Mouse (Mus musculus) urinary bladder, postnatal 36 days (tissue): ENCODE results near the gene Gmcl1.
A peak's percentile ranks its signal among the peaks of the same experiment; 100 is the strongest.

Experiments used
- DNase-seq, 2 experiments: peaks; one replicate each; pipeline ENCODE4 v3.0.0; 2022; ENCODE audit warnings: low spot score in 2 of 2, mixed read lengths in 1 of 2

Gmcl1 gene

GRCm38 (mm10) chr6:86736313-86736712, 3.1 kb upstream of the Gmcl1 start:
- DNase-seq, result no peak

DNA sequence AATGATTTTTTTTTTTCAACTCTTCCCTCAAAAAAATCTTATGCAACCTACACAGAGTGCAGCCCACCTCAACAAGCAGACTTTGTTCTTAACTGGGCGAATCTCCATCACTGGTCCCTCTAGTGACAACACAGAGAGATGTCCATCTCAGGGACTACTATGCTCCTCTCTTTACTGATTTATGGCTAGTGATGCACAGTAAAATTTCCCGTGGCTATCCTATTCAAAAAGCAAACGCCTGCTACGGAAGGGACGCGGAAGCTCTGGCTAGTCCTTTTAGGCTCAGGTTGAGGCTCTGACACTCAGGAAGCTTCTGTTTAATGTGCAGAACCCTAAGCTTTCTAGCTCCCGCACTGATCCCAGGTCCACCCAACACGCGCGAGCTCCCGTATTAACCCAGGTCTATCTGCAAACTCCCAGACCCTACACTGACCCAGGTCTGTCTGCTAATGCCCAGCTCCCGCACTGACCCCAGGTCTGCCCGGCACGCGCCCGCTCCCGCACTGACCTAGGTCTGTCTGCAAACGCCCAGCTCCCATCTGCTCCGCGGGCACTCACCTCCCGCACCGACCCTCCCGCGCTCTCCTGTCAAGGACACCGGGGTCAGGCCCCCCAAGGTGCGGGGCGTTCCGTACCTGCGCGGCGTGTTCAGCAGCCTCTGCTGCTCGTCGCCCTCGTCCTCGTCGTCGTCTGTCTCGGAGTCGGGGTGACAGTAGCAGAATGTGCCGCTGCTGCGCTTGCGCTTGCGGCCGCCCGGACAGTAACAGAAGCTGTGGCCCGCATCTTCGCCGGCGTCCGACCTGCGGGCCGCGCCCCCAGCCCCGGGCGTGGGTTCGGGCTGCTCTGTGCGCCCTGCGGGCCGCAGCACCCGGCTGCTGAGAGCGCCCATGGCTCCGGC, 658 bp downstream of the Gmcl1 start:
- peak; percentile 20 to 35 for DNase-seq

GRCm38 (mm10) chr6:86728711-86729110, 4.5 kb downstream of the Gmcl1 start:
- DNase-seq, result no peak

- no peak for DNase-seq
These were observed 11.2 kb downstream of the Gmcl1 start for GRCm38 (mm10) chr6:86721977-86722376.

GRCm38 (mm10) chr6:86708072-86708774, 25.0 kb downstream of the Gmcl1 start:
- DNase-seq, result no peak

- no peak for DNase-seq
These were observed 30.6 kb downstream of the Gmcl1 start for GRCm38 (mm10) chr6:86702577-86702976.

DNA sequence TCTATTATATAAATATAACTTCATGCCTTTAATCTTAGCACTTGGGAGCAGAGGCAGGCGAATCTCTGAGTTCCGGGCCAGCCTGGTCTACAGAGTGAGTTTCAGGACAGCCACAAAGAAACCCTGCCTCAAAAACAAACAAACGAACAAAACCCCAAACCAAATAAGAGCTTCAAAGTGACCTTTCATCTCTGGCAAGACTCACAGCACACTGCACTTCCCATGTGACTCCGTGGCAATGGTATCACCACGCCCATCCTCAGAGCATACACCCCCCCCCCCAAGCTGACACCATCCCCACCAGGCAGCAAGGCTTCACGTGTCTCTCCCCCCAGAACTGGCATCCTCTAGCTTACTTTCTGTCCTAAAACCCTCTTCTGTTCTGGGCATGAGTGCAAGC, 35.3 kb downstream of the Gmcl1 start:
- no peak for DNase-seq

GRCm38 (mm10) chr6:86696213-86696612, 37.0 kb downstream of the Gmcl1 start:
- no peak for DNase-seq

GRCm38 (mm10) chr6:86694465-86694864, 38.7 kb downstream of the Gmcl1 start:
- peak; percentile 17 to 37 for DNase-seq

- DNase-seq, result no peak
These were observed 43.5 kb downstream of the Gmcl1 start for GRCm38 (mm10) chr6:86689671-86690070.

DNA sequence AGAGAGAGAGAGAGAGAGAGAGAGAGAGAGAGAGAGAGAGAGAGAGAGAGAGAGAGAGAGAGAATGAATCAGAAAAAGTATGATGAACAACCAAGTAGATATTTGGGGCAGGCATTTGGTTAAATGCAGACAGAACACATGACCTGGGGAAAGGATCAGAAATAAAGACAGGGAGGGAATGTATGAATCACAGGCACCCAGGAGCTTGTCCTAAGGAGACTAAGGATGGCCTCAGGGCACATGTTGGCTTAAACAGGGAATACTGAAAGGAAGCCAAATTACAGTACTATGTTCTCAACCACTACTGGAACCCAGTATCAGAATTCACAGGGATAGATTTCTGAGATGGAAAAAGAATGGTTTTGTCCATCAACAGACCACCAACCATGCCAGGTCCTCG, 46.2 kb downstream of the Gmcl1 start:
- DNase-seq, result no peak

DNA sequence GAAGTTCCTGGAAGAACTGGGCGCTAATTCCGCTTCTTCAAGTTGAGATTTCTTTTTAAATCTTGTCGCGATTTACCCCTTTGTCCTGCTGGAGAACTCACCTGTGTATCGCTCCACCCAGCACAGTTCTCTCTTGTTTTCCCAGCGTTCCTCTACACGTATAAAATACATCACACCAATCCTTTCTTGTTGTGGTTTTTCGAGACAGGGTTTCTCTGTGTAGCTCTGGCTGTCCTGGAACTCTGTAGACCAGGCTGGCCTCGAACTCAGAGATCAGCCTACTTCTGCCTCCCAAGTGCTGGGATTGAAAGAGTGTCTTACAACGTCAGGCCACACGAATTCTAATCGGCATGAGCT, 48.5 kb downstream of the Gmcl1 start:
- no peak for DNase-seq

DNA sequence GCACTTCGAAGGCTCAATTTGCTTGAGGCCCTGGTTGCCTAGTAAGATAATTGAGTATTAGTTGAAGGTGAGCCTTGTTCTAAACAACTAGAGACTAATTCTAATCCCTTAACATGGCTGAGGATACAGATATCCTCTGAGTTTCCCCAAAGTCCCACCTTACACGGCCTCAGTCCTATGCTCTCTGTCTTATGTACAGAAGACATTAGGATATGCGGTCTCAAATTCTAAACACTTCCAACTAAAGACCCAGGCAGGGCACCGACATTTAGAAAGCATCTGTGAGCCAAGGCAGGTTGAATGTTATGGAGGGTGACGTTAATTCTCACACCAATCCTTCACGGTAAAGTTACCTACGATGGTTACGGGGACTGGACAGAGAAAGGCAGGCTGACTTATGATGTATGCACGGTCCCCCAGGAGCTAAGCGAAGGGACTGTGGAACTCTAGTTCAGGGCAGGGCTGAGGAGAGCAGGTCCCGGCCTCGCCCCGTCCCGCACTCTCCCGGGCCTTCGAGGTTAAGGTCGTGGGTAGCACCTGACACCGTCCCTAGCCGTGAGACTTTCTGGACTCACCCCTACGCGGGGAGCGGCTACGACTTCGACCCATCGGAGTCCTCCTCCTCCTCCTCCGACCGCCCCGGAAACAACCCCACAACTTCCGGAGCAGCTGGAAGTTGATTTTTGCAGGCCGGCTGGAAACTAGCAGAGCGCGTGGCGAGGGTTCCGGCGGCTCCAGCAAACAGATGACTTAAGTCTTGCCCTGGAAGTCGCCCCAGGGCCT, 49.1 kb downstream of the Gmcl1 start, which contains the start of gene Snrnp27:
TSS of gene Snrnp27 (minus strand) at position 651 of the 783 bp plus-strand sequence.
- DNase-seq, result peak; percentile 90 to 91

- no peak for DNase-seq
These were observed 51.9 kb downstream of the Gmcl1 start for GRCm38 (mm10) chr6:86681289-86681688.

DNA sequence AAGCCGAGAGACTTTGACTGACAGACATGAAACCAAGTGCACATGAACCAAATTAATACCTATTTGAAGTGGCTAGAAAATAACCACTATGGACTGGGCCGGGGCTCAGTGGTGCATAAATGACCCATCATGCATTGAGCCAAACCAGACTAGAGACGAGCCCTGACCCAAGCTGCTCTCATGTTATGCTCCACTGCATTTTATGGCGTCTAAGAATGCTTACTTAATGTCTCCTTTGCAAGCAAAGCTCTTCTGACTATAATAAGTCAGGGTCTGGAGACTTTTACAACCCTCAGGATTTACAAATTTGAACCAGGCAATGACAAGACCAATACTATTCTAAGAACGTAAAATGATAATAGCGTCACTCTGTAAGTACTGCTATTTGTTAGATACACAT, 54.8 kb downstream of the Gmcl1 start:
- no peak for DNase-seq

DNA sequence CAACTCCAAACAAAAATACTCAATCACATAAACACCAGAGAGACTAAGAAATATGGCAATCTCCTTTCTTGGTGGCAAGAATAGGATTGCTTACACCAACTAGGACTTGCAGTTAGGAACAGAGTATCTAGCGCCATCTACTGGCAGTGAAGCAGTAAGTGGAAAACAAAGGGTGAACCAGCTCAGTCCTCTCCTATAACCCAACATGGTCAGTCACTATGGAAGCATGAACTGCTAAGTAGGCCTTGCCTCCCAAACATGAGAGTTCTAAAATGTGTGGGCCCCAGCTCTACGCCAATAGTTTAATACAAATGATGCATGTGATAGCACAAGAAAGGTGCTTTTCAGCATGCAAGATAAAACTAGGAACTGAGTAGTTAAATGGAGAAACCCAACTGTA, 62.3 kb downstream of the Gmcl1 start:
- DNase-seq, result peak; percentile 26 to 34

DNA sequence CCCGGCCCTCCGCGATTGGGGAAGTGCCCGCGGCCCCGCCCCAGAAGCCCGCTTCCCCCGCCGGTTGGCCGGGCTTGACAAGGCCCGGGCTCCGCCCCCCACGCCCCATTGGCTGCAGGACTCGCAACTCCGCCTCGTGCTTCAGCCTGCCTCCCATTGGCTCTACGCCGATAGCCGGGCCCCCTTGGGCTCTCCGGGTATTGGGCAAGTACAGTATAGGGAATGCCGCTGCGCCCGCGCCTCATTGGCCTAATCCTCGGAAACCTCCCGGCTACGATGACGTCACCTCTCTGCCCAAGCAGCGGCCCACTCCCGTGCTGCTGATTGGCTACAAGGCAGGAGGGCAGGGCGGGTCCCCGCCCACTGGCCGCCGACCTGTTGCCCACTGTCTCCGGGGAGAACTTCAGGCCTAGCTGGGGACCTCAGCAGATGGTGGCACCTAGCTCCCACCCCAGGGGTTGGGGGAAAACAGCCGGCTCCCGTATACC, 63.9 kb downstream of the Gmcl1 start:
- DNase-seq, result peak; percentile 99 to 100

- DNase-seq, result no peak
These were observed 64.5 kb downstream of the Gmcl1 start, which contains the start of gene Mxd1 for GRCm38 (mm10) chr6:86668580-86669239. Mxd1 (minus strand) TSS chr6:86669161.

DNA sequence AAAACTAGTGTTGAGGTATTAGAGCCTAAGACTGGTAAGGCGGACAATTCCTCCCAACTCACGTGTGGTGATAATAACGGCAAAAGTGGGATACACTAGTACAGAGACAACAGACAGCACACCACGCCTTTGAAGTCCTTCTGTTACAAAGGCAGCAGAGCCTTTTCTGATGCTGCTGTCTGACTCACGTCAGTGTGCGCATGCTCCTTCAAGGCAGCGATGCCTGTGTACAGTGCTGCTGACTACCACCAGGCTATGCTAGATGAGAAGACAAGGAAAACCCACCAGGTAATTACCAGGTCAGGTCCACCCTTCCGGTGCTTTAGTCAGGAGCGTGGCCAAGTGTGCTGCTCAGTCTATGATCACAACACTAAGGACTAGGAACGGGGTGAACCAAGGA, 66.1 kb downstream of the Gmcl1 start:
- DNase-seq, result no peak

DNA sequence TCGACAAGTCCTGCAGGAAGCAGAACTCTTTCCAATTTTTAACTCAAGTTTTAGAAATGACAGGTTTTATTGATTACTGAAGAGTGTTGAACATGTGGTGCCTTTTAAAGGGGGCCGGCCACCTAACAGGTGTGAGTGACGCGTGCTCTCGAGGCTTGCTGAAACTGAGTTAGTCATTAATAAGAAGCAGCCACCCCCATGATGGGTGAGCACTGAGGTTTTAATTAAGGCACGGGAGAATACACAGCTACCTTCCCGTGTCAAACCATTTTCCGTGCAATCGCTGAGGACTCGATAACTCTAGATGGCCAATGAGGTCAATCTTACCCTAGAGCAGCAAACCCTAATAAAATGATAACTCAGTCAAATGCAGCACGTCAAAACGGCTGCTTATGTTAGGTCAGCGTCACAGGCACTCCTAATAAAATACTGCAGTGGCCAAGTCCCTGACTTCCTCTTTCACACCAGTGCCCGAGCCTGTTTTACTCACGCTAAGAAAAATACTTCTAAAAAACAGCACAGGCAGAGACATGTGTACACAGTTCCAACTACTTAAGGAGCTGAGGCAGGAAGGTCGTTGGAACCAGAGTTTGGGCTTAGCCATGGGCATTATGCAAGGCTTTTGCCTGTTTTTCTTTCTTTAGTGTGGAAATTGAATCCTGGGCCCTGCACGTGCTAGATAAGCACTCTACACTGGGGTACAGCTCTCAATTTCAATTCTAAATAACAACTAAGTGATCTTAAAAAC, 67.4 kb downstream of the Gmcl1 start:
- no peak for DNase-seq

GRCm38 (mm10) chr6:86665076-86665475, 68.1 kb downstream of the Gmcl1 start:
- no peak for DNase-seq
